Mouse (Mus musculus) neural tube, embryonic 13.5 days (tissue): ENCODE measurements around the gene 4930402F06Rik. TPM values are rescaled to one million over a fixed set of nuclear protein-coding genes. Genes with fewer than 3 reads are reported as not detected.

Experiments used
- ATAC-seq: fragments of 200-750 bp; cut with Nextera tagmentation; 2 replicates; pipeline ENCODE4 v1.8.0; 2017; ENCODE audit warnings: low read depth, mild to moderate bottlenecking, moderate TSS enrichment, moderate library complexity
- H3K27ac ChIP-seq: fragments of 300-500 bp; sonication (generic); replicated peaks from 2 replicates; pipeline ENCODE4 v1.5.1; 2015; ENCODE audit warnings: moderate library complexity, mild to moderate bottlenecking, inconsistent platforms
- H3K27me3 ChIP-seq: fragments of 300-500 bp; sonication (generic); 2 replicates; pipeline ENCODE4 v1.6.1; 2015; ENCODE audit warnings: mild to moderate bottlenecking, inconsistent platforms
- H3K36me3 ChIP-seq: fragments of 300-500 bp; sonication (generic); 2 replicates; pipeline ENCODE4 v1.6.1; 2015; ENCODE audit warnings: mild to moderate bottlenecking, inconsistent platforms
- H3K4me1 ChIP-seq: fragments of 300-500 bp; sonication (generic); replicated peaks from 2 replicates; pipeline ENCODE4 v1.6.1; 2015; ENCODE audit warnings: inconsistent platforms
- H3K4me2 ChIP-seq: fragments of 300-500 bp; sonication (generic); 2 replicates; pipeline ENCODE4 v1.6.1; 2015; ENCODE audit warnings: inconsistent platforms, mild to moderate bottlenecking, moderate library complexity
- H3K4me3 ChIP-seq: fragments of 300-500 bp; sonication (generic); 2 replicates; pipeline ENCODE4 v1.5.1; 2015; ENCODE audit warnings: mild to moderate bottlenecking, inconsistent platforms
- H3K9ac ChIP-seq: fragments of 300-500 bp; sonication (generic); 2 replicates; pipeline ENCODE4 v1.6.1; 2015; ENCODE audit warnings: moderate library complexity, mild to moderate bottlenecking, inconsistent platforms
- H3K9me3 ChIP-seq: fragments of 300-500 bp; sonication (generic); 2 replicates; pipeline ENCODE4 v1.6.1; 2016; ENCODE audit warnings: inconsistent platforms
- WGBS: fragments of 180-500 bp; shearing (Covaris S2); methylation state at CpG from one replicate; pipeline ENCODE4 v1.1.7; 2015; 5-methylcytosine and 5-hydroxymethylcytosine counted together
- polyA plus RNA-seq: library from polyadenylated mRNA; unstranded; fragments of >200 nt; fragmentation: Nextera tagmentation; extraction: Ambion mirVana; gene quantifications from 2 replicates; pipeline ENCODE4 v1.2.1, GENCODE M21; 2015

The 4930402F06Rik gene
- not detected in 2 replicates for polyA plus RNA-seq

DNA sequence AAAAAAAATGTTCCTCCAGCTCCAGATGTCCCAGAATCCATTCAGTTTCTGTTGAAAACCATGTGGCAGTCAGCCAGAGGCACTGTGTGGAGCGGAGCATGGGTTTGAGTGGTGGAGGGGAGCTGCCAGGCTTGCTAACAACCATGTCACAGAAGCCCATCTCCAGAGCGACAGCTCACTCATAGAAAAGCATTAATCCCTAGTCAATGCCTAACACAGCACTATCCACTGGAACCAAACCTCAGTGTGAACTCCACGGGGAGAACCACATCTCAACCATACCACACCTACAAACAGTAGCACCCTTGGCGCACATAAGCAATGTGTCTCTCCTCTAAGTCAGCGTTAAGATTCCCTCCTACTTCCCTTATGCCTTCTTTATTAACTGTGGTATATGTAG, at the start of gene 4930402F06Rik:
Gene 4930402F06Rik, minus strand, starts transcription at position 80 of the 400 bp plus-strand sequence.
- 63% methylated on average over 5 of the region's 5 CpGs for WGBS
- H3K4me2 ChIP-seq, result no peak within 1 kb of the TSS
- H3K9ac ChIP-seq, result no peak within 1 kb of the TSS
- H3K9me3 ChIP-seq, result no peaks in the 10 kb centered on the region
- H3K4me3 ChIP-seq, result no peak within 1 kb of the TSS
- no peaks in the 10 kb centered on the region for H3K36me3 ChIP-seq
- ATAC-seq, result peak; percentile 27; the same call in 1 of the 2 replicates
- no peaks in the 10 kb centered on the region for H3K27me3 ChIP-seq
- H3K27ac ChIP-seq, result no peak within 1 kb of the TSS
- no peaks in the 10 kb centered on the region for H3K4me1 ChIP-seq

DNA sequence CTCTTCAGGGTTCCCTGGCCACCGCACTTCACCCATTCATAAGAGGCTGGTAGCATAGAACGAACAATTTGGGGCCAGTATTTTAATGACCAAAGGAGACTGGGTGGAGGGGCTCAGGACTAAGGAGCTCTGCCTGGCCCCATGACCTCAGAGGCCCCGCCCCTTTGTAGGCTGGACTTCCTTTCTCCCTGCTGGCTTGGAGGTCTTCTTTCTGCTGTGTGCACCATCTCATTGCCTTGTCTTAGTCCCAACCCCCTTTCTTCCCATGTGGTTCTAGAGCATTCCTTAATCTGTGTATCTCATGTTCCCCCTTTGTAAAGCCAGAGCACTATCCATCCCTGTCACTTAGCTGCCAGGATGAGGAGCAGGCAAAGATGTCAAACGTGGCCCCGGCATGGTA, 49.3 kb upstream of the 4930402F06Rik start:
- Histone ChIP-seq H3K4me1 (peaks cover 18% of the 10 kb centered on the region), H3K27ac (0 out of 2 replicates have a peak overlapping the region, but pooled peaks have one; percentile 28), H3K9me3 (no peaks in the 10 kb centered on the region), H3K27me3 (no peaks in the 10 kb centered on the region), H3K4me2 (no peak overlapping the region), H3K9ac (no peak overlapping the region), H3K36me3 (no peaks in the 10 kb centered on the region), H3K4me3 (no peak overlapping the region)
- ATAC-seq, result no peak
- WGBS, result 77% methylated on average over 5 of the region's 5 CpGs

DNA sequence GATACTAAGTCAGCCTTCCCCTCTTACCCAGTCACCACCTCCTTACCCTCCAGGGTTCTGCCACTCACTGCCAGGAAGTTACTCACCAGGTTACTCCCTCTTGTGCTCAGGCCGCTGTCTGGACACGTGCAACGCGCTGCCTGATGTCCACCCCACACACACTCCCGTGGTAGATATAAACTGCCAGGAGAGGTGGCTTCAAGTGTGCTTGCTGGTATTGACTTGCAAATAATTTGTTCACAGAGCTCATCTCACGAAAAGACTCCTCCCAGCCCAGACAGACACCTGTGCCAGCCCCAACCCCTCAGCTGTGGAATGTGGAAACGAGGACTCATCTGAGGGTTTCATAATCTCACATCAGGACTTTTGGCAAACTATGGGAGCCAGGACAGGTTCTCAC, 48.6 kb upstream of the 4930402F06Rik start:
- no peaks in the 10 kb centered on the region for H3K27me3 ChIP-seq
- H3K9ac ChIP-seq, result no peak overlapping the region
- H3K4me1 ChIP-seq, result peaks cover 18% of the 10 kb centered on the region
- no peak overlapping the region for H3K4me2 ChIP-seq
- no peaks in the 10 kb centered on the region for H3K36me3 ChIP-seq
- no peak overlapping the region for H3K4me3 ChIP-seq
- 82% methylated on average over 7 of the region's 7 CpGs for WGBS
- no peaks in the 10 kb centered on the region for H3K9me3 ChIP-seq
- H3K27ac ChIP-seq, result no peak overlapping the region
- ATAC-seq, result no peak

DNA sequence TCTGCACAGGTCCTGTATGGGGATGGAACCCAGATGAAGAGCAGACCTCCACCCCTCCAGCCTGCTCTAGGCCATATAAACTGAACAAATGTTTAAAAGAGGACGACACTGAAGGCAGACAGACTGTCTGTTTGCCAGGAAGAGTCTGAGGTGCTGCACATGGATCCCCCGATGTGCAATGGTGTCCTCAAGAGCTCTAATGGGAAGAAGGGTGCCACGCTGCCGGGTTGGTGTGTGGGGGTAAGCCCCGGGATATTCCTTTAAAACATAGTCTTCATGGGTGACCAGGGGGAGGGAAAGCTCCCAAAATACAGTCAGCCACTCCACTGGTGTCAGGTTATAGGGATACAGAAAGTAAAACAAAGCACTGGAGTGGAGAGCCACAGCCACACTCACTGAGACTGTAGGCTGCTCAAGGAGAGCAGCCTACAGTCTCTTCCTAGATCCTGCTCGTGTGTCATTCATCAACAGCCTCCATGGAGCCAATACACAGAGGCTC, 47.8 kb upstream of the 4930402F06Rik start:
- ATAC-seq, result no peak

DNA sequence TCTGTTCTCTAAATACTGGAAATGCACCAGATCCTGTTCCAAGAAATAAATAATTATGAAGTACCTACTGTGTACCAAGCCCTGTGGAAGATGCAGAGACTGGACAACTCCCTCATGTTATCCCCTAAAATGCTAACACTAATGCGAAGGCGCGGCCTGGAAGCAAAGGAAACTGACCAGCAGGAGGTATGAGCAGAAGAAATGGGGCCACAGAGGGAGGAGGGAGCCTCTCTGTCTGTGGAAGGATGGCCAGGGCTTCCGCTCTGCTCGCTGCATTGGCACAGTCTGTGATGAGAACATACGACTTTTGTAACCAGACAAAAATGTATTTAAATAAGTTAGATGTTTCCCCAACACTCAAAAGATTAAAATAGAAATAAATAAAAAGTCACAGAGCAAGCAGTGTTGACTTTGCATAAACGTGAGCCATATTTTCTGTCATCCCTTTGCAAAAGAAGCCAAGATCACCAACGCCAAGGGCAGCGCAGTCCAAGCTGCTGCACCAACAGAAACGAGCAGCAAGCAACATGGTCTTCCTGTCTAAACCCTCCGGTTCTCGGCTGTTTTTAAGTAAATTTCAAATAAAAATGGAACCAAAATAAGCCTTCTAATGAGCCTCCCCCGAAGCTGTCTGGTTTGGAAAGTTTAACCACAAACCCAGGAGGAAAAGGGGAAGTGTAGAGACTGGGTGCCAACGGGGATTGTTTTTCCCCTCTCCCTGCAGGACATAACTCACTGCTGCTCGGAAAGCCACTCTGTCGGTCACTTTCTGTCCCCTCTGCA, 47.2 kb upstream of the 4930402F06Rik start:
- Histone ChIP-seq H3K4me2 (no peak overlapping the region), H3K9me3 (no peaks in the 10 kb centered on the region), H3K36me3 (no peaks in the 10 kb centered on the region), H3K4me1 (peaks cover 18% of the 10 kb centered on the region), H3K4me3 (no peak overlapping the region), H3K27ac (peak overlapping the region; percentile 33; the same call in 1 of the 2 replicates), H3K27me3 (no peaks in the 10 kb centered on the region), H3K9ac (no peak overlapping the region)
- 65% methylated on average over 16 of the region's 16 CpGs for WGBS
- ATAC-seq, result no peak

More for the DNA sequence above, 47.8 kb upstream of the 4930402F06Rik start:
- Histone ChIP-seq H3K27ac (peak overlapping the region; percentile 33; the same call in 1 of the 2 replicates), H3K4me1 (peaks cover 18% of the 10 kb centered on the region), H3K9me3 (no peaks in the 10 kb centered on the region), H3K4me3 (no peak overlapping the region), H3K36me3 (no peaks in the 10 kb centered on the region), H3K27me3 (no peaks in the 10 kb centered on the region), H3K4me2 (no peak overlapping the region), H3K9ac (no peak overlapping the region)
- 63% methylated on average over 6 of the region's 6 CpGs for whole genome bisulfite sequencing

DNA sequence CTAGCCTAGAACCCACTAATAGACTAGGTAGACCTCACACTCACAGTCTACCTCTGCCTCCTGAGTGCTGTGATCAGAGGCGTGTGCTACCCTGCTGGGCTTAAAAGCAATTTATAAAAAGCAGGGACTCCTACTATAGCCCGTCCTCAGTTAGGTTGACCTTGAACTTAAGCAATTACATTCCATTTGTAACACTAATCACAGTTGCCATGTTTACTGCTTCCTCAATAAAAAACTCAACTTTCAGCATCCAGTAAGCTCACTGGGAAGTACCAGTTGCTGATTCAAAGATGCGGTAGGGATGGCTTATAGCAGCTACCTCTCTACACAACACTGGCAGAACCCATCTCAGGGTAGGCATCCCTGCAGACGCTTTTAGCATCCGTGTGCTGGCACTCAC, 46.4 kb upstream of the 4930402F06Rik start:
- H3K27me3 ChIP-seq, result no peaks in the 10 kb centered on the region
- H3K27ac ChIP-seq, result no peak overlapping the region
- no peak overlapping the region for H3K4me2 ChIP-seq
- no peak overlapping the region for H3K4me3 ChIP-seq
- 72% methylated on average over 5 of the region's 5 CpGs for WGBS
- no peaks in the 10 kb centered on the region for H3K9me3 ChIP-seq
- peaks cover 18% of the 10 kb centered on the region for H3K4me1 ChIP-seq
- H3K36me3 ChIP-seq, result no peaks in the 10 kb centered on the region
- H3K9ac ChIP-seq, result no peak overlapping the region
- no peak for ATAC-seq

DNA sequence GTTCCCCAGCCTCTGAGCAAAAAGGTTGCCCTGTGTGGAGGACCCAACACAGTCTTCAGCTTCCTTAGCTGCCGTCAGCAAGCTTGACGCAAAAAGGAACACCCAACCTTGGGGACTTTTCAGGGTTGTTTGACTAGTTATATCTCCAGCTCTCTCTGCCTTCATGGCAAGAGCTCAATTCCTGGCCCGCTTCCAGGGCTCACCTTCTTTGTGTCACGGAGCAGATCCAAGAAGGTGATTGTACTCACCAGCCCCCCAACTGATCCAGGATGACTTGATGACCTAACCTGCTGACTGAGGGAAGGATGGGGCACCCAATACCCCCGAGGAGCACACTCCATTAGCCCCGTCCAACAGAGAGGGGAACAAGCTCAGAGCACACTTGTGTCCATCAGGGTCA, 45.1 kb upstream of the 4930402F06Rik start:
- no peak overlapping the region for H3K4me2 ChIP-seq
- ATAC-seq, result no peak
- peaks cover 15% of the 10 kb centered on the region for H3K4me1 ChIP-seq
- H3K4me3 ChIP-seq, result no peak overlapping the region
- 86% methylated on average over 6 of the region's 6 CpGs for WGBS
- H3K27ac ChIP-seq, result no peak overlapping the region
- H3K27me3 ChIP-seq, result no peaks in the 10 kb centered on the region
- H3K9ac ChIP-seq, result no peak overlapping the region
- H3K9me3 ChIP-seq, result no peaks in the 10 kb centered on the region
- no peaks in the 10 kb centered on the region for H3K36me3 ChIP-seq

DNA sequence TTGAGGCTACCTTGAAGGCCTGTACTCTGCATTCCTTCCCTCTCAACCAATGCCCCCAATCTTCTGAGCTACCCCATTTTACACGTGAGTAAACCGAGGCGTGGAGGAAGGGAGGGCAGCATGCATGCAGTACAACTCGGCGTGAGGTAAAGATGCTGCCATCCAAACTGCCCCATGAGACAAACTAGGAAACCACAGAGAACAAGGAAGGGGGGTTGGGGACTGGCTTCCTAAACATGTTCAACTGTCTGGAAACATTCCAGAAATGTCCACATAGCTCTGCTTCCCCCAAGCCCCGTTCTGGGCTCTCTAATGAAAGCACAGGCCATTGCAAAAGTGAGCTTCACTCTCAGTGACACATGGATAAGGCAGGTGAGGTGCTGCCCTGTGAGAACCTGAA, 44.4 kb upstream of the 4930402F06Rik start:
- H3K36me3 ChIP-seq, result no peaks in the 10 kb centered on the region
- no peak overlapping the region for H3K9ac ChIP-seq
- H3K4me2 ChIP-seq, result no peak overlapping the region
- peaks cover 15% of the 10 kb centered on the region for H3K4me1 ChIP-seq
- no peaks in the 10 kb centered on the region for H3K27me3 ChIP-seq
- no peak overlapping the region for H3K27ac ChIP-seq
- no peak for ATAC-seq
- no peak overlapping the region for H3K4me3 ChIP-seq
- no peaks in the 10 kb centered on the region for H3K9me3 ChIP-seq
- 85% methylated on average over 6 of the region's 6 CpGs for WGBS

DNA sequence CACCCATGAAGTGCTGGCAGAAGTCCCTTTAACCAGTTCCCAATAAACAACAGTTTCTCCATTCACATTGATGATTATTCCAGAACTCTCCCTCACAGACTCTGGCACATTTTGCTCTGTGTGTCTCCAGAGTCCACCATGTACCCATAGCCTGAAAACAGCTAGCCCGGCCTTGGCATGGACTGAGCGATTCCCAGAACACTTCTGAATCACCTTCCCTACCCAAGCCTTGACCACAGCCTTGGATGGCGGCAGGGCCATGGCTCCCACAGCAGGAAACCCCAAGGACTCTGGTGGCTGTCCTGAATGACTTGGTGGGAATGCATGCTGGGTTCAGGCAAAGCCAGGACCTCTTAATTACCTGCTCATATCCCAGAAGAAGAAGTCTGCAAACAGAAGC, 43.5 kb upstream of the 4930402F06Rik start:
- Histone ChIP-seq H3K27ac (no peak overlapping the region), H3K4me2 (no peak overlapping the region), H3K4me3 (no peak overlapping the region), H3K4me1 (peaks cover 13% of the 10 kb centered on the region), H3K27me3 (no peaks in the 10 kb centered on the region), H3K9ac (no peak overlapping the region), H3K36me3 (no peaks in the 10 kb centered on the region), H3K9me3 (no peaks in the 10 kb centered on the region)
- no peak for ATAC-seq
- 85% methylated on average over 3 of the region's 3 CpGs for WGBS

DNA sequence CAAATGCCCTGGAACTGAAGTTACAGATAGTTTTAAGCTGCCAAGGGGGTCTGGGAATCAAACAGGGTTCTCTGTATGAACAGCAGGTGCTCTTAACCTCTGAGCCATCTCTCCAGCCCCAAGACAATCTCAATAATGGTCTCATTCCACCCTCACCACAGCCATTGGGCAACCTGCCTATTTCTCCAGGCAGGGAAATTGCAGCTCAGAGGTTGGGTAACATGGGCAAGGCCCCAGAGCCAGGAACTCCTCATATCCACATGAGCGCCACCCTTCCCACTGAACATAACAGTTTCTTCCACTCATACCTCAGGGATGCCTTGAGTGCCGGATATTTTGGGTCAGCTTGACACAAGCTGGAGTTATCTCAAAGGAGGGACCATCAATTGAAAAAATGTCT, 40.8 kb upstream of the 4930402F06Rik start:
- Histone ChIP-seq H3K9ac (no peak overlapping the region), H3K4me3 (no peak overlapping the region), H3K4me1 (peaks cover 2% of the 10 kb centered on the region), H3K4me2 (no peak overlapping the region), H3K27ac (no peak overlapping the region), H3K27me3 (no peaks in the 10 kb centered on the region), H3K36me3 (no peaks in the 10 kb centered on the region), H3K9me3 (no peaks in the 10 kb centered on the region)
- 94% methylated on average over 2 of the region's 2 CpGs for WGBS
- ATAC-seq, result no peak

DNA sequence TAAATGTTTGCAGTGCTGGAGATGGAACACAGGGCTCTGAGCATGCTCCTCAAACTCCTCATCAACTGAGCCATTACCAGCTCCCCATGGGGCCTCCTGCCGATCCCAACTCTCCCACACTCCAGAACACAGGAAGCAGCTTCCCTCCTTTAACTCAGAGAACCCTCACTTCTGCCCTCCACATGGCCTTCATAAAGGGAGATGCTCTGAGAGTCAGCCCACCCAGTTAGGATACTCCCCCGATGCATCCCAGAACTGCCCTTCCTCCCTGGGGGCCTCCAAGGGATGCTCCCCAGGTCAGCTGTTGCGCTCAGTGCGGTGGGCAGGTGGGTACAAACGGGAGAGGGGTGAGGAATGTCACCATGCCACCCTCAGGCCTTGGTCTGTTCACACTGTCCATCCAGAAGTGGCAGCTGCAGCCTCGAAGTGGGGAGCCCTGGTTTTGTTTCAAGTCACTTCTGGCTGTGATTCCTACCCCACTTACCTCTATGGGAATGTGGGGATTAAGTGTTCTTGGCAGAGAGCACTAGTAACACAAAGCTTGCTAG, 37.7 kb upstream of the 4930402F06Rik start:
- no peak overlapping the region for H3K4me3 ChIP-seq
- peaks cover 12% of the 10 kb centered on the region for H3K4me1 ChIP-seq
- H3K27me3 ChIP-seq, result no peaks in the 10 kb centered on the region
- ATAC-seq, result no peak
- H3K27ac ChIP-seq, result no peak overlapping the region
- no peak overlapping the region for H3K4me2 ChIP-seq
- 84% methylated on average over 6 of the region's 6 CpGs for WGBS
- H3K9ac ChIP-seq, result no peak overlapping the region
- H3K36me3 ChIP-seq, result no peaks in the 10 kb centered on the region
- H3K9me3 ChIP-seq, result no peaks in the 10 kb centered on the region

DNA sequence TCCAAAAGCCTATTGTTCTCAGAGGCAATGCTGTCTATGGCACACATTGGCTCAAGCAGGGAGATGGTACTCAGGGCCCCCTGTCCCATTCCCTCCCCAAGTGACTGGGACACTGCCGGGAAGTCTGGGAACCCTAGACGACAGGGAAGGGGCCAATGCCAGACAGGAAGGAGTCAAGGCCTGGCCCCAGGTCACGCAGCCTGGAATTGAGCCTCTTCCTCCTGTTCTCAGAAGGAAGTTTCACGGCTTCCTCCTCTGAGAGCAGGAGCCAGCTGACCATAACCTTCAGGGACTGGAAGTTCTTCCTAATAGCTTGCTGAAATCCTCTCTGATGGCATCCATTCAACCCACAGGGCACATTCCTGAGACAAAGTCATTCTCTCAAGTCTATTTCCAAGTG, 36.5 kb upstream of the 4930402F06Rik start:
- H3K27me3 ChIP-seq, result no peaks in the 10 kb centered on the region
- peaks cover 15% of the 10 kb centered on the region for H3K4me1 ChIP-seq
- H3K4me2 ChIP-seq, result no peak overlapping the region
- WGBS, result 66% methylated on average over 4 of the region's 4 CpGs
- no peak for ATAC-seq
- no peaks in the 10 kb centered on the region for H3K9me3 ChIP-seq
- H3K27ac ChIP-seq, result peak overlapping the region; percentile 6; the same call in 1 of the 2 replicates
- no peak overlapping the region for H3K9ac ChIP-seq
- H3K36me3 ChIP-seq, result no peaks in the 10 kb centered on the region
- H3K4me3 ChIP-seq, result no peak overlapping the region
